Mouse (Mus musculus) small intestine, adult 2 months (tissue): ENCODE data around the gene Frk. TPM values are rescaled to one million over a fixed set of nuclear protein-coding genes. Genes with fewer than 3 reads are reported as not detected.
"Not testable (repeated sequence)": the region's sequence is repeated elsewhere in the genome, so short reads cannot be mapped to it uniquely, and the experiment has no call there.

Experiments
- H3K27ac ChIP-seq: fragments of 200-500 bp; 2 replicates; pipeline ENCODE4 v1.5.1; 2012; ENCODE audit warnings: low read depth, low read length, control low read depth, inconsistent platforms; ENCODE audit not compliant: insufficient read depth
- H3K27me3 ChIP-seq: fragments of 200-500 bp; 2 replicates; pipeline ENCODE4 v1.6.1; 2012; ENCODE audit warnings: mild to moderate bottlenecking, moderate library complexity, low read length, inconsistent platforms; ENCODE audit not compliant: control insufficient read depth, insufficient read depth
- H3K36me3 ChIP-seq: fragments of 200-500 bp; 2 replicates; pipeline ENCODE4 v1.6.1; 2012; ENCODE audit warnings: mild to moderate bottlenecking, low read length, control low read depth, inconsistent platforms; ENCODE audit not compliant: control insufficient read depth, insufficient read depth
- H3K4me1 ChIP-seq: fragments of 200-500 bp; 2 replicates; pipeline ENCODE4 v1.6.1; 2012; ENCODE audit warnings: low read length, inconsistent platforms, mixed read lengths; ENCODE audit not compliant: control insufficient read depth, insufficient read depth, insufficient read length
- H3K4me3 ChIP-seq: fragments of 200-500 bp; 2 replicates; pipeline ENCODE4 v1.5.1; 2012; ENCODE audit warnings: low read depth, mild to moderate bottlenecking, control low read depth, inconsistent platforms, low read length, moderate library complexity
- CTCF ChIP-seq: fragments of 200-500 bp; IDR thresholded peaks from 2 replicates; pipeline ENCODE4 v1.5.1; 2012; ENCODE audit warnings: low read depth, mild to moderate bottlenecking, control low read depth, inconsistent platforms, low read length, moderate library complexity, mixed read lengths; ENCODE audit not compliant: insufficient replicate concordance, insufficient read length; ENCODE audit errors: extremely low read depth
- POLR2A ChIP-seq: fragments of 200-500 bp; IDR thresholded peaks from 2 replicates; pipeline ENCODE4 v1.6.1; 2012; ENCODE audit warnings: low read depth, mild to moderate bottlenecking, control low read depth, inconsistent platforms, low read length, moderate library complexity
- WGBS: fragments of 180-500 bp; shearing (Covaris S2); methylation state at CpG from one replicate; pipeline ENCODE4 v1.1.7; 2018; 5-methylcytosine and 5-hydroxymethylcytosine counted together
- polyA plus RNA-seq: library from polyadenylated mRNA; depleted of rRNA; stranded (reverse); fragments of >200 nt; gene quantifications from 2 replicates; pipeline ENCODE4 v1.2.3, GENCODE M21; 2012; rRNA removed

The Frk gene
- 11.5 and 13.0 TPM in 2 replicates for polyA plus RNA-seq

GRCm38 (mm10) chr10:34483297-34484013 is at the start of gene Frk:
Gene Frk (plus strand): TSS chr10:34483399.
- Histone ChIP-seq H3K36me3 (no peaks in the 10 kb centered on the region), H3K27me3 (no peaks in the 10 kb centered on the region), H3K4me3 (peak within 1 kb of the TSS; percentile 97), H3K4me1 (peaks cover 3% of the 10 kb centered on the region; the same call in 1 of the 2 replicates), H3K27ac (peak within 1 kb of the TSS; percentile 100)
- 4% methylated on average over 11 of the region's 11 CpGs for WGBS
- no peak for TF ChIP-seq CTCF
- peak; percentile 97 for TF ChIP-seq POLR2A

GRCm38 (mm10) chr10:34434191-34434590 is 49.0 kb upstream of the Frk start:
- not testable (repeated sequence) for H3K4me1 ChIP-seq, H3K27ac ChIP-seq, H3K4me3 ChIP-seq, H3K27me3 ChIP-seq, H3K36me3 ChIP-seq
- 94% methylated on average over 8 of the region's 14 CpGs for WGBS

- no peak overlapping the region for H3K27ac ChIP-seq
- no peaks in the 10 kb centered on the region for H3K4me1 ChIP-seq
- no peaks in the 10 kb centered on the region for H3K27me3 ChIP-seq
- no peak overlapping the region for H3K4me3 ChIP-seq
- WGBS: 71% methylated on average over 1 of the region's 1 CpGs
- TF ChIP-seq CTCF (no peak), POLR2A (no peak)
- H3K36me3 ChIP-seq: no peaks in the 10 kb centered on the region
These were observed 33.7 kb upstream of the Frk start for GRCm38 (mm10) chr10:34449469-34449868.

GRCm38 (mm10) chr10:34461451-34461850 is 21.7 kb upstream of the Frk start:
- TF ChIP-seq CTCF (no peak), POLR2A (no peak)
- WGBS: 25% methylated on average over 4 of the region's 4 CpGs
- Histone ChIP-seq H3K4me1 (no peaks in the 10 kb centered on the region), H3K27me3 (no peaks in the 10 kb centered on the region), H3K27ac (no peak overlapping the region), H3K4me3 (no peak overlapping the region), H3K36me3 (no peaks in the 10 kb centered on the region)

- Histone ChIP-seq H3K27ac (no peak overlapping the region), H3K4me1 (no peaks in the 10 kb centered on the region), H3K27me3 (no peaks in the 10 kb centered on the region), H3K4me3 (no peak overlapping the region), H3K36me3 (no peaks in the 10 kb centered on the region)
- TF ChIP-seq POLR2A (no peak), CTCF (no peak)
- WGBS: 81% methylated on average over 4 of the region's 4 CpGs
These were observed 18.9 kb upstream of the Frk start for GRCm38 (mm10) chr10:34464321-34464720.

GRCm38 (mm10) chr10:34469037-34469436 is 14.2 kb upstream of the Frk start:
- no peak overlapping the region for H3K27ac ChIP-seq
- WGBS: 73% methylated on average over 2 of the region's 2 CpGs
- no peak overlapping the region for H3K4me3 ChIP-seq
- no peaks in the 10 kb centered on the region for H3K27me3 ChIP-seq
- H3K36me3 ChIP-seq: no peaks in the 10 kb centered on the region
- no peaks in the 10 kb centered on the region for H3K4me1 ChIP-seq
- TF ChIP-seq POLR2A (no peak), CTCF (no peak)

GRCm38 (mm10) chr10:34479942-34480455 is 3.2 kb upstream of the Frk start:
- 65% methylated on average over 4 of the region's 4 CpGs for WGBS
- Histone ChIP-seq H3K4me1 (peaks cover 3% of the 10 kb centered on the region; the same call in 1 of the 2 replicates), H3K4me3 (no peak overlapping the region), H3K36me3 (no peaks in the 10 kb centered on the region), H3K27me3 (no peaks in the 10 kb centered on the region), H3K27ac (no peak overlapping the region)
- no peak for TF ChIP-seq POLR2A
- no peak for TF ChIP-seq CTCF
